Mouse (Mus musculus): ENCODE measurements around the gene Tspoap1. TPM values are rescaled to one million over a fixed set of nuclear protein-coding genes. Genes with fewer than 3 reads are reported as not detected.
A peak's percentile ranks its signal among the peaks of the same experiment; 100 is the strongest.

The Tspoap1 gene
- total RNA-seq, 2 experiments from 2014 or later: 155 to 175 TPM

DNA sequence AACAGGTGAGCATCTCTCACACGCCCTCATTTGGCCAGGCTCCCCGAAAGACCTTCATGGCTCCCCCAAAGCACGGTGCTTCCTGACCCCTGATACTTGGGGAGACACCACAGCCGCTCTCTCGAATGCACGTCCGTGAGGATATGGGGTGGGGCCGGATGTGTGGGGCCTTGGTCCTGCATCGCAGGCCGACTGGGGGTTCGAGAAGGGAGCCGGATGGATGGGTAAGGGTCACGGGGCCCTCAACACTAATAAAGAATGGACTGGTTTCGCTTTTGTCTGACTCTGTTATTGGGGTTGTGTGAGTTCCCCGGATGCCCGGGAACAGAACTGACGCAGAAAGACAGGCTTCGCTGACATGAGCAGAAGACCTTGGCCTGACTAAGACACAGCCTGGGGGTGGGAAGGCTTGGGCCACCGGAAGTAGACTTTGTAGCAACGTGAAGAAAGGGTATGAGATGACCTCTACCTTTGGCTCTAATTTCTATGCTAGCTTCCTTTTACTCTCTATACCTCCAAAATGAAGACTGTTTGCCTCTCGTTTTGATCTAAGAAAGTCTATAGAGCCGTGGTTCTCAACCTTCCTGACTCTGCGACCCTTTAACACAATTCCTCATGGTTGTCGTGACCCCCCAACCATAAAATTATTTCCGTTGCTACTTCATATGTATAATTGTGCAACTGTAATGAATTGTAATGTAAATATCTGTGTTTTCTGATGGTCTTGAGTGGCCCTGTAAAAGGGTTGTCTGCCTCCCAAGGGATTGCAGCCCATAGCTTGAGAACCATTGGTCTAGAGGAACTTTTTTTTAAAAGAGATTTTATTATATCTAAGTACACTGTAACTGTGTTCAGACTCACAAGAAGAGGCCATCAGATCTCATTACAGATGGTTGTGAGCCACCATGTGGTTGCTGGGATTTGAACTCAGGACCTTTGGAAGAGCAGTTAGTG, 3.1 kb upstream of the Tspoap1 start:
- Histone ChIP-seq H3K27ac (no peak overlapping the region), H3K4me3 (no peak overlapping the region; the same call in 1 of the 2 replicates)
- TF ChIP-seq CTCF (conservative IDR thresholded peaks at IDR 0.05): no peak
- no peak for DNase-seq (ENCODE audit: low spot score in 2 of 2)

DNA sequence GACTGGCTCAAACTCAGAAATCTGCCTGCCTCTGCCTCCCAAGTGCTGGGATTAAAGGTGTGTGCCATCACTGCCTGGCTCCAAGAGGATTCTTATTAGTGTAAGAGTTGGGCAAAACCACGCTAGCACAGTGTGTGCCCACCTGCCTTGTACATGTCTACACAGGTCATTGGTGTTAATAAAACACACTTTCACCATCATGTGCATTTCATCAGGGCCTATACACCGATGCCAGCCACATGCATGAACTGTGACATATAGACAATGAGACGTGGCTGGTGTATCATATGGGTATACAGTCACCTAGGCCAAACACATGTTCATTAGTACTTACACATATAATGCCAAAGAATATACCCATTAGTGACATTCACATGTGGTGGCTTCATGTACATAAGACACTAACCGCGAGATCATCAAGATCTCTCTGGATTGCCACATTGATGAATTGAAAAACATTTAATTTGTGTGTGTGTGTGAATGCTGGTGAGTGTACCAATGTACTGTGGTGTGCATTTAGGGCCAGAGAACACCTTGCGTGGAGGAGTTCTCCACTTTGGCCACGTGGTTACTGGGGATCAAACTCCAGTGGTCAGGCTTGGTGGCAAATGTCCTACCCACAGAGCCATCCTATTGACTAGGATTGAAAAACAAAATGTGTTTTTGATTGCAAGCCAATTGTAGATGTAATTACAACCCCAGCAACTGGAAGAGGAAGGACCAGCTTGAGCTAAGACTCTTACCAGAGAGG, 2.0 kb upstream of the Tspoap1 start:
- no peak for TF ChIP-seq CTCF (conservative IDR thresholded peaks at IDR 0.05)
- no peak overlapping the region for H3K4me3 ChIP-seq
- no peak overlapping the region for H3K27ac ChIP-seq
- no peak for DNase-seq (ENCODE audit: low spot score in 2 of 2)

DNA sequence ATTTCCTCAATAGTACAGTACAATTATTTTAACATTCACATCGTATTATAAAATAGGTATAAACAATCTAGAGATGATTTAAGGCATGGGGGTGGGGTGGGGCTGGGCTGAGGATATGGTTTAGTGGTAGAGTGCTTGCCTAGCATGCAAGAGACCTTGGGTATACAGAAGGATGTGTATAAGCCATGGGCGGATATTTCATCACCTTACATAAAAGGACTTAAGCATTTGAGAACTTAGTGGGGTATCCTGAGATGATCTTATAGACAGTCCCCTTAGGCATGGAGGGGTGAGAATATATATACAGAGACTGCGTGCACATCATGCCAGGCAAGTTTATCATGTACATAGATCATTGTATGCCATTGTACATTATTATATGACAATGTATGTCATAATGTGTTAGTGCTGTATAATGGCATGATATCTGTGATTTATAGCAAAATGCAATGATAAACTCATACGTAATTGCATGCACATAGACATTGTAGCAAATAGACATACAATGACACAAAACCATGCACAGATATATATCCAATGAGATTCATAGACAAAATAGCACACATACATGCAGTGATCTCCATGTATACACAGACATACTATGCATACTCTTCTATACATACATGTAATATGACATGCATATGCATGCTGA, 1.3 kb upstream of the Tspoap1 start:
- TF ChIP-seq CTCF (conservative IDR thresholded peaks at IDR 0.05): no peak
- Histone ChIP-seq H3K4me3 (no peak overlapping the region), H3K27ac (peak overlapping the region; percentile 98; the same call in 1 of the 2 replicates)
- no peak for DNase-seq (ENCODE audit: low spot score in 2 of 2)

DNA sequence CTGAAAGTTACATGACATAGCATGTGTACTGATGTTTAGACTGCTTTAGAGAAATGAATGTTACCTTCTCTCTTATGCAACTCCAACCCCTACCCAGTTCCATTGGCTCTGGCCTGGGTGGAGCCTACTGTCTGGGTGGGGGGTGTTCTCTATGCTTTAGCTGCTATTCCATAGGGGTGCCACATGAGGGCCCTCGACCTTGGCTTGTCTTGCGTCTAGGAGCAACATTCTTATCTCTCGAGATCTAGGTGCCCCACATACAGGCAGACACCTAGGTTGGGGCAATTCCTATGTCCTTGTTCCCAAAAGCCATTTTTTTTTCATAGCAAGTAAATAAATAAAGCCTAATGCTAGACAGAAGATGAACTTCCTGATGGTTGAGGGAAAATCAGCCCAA, 734 bp upstream of the Tspoap1 start:
- peak; percentile 74 for TF ChIP-seq CTCF (conservative IDR thresholded peaks at IDR 0.05)
- H3K4me3 ChIP-seq: peak overlapping the region; percentile 67; the same call in 1 of the 2 replicates
- peak overlapping the region; percentile 98 for H3K27ac ChIP-seq
- DNase-seq (ENCODE audit: low spot score in 2 of 2): peak; percentile 57 to 65

DNA sequence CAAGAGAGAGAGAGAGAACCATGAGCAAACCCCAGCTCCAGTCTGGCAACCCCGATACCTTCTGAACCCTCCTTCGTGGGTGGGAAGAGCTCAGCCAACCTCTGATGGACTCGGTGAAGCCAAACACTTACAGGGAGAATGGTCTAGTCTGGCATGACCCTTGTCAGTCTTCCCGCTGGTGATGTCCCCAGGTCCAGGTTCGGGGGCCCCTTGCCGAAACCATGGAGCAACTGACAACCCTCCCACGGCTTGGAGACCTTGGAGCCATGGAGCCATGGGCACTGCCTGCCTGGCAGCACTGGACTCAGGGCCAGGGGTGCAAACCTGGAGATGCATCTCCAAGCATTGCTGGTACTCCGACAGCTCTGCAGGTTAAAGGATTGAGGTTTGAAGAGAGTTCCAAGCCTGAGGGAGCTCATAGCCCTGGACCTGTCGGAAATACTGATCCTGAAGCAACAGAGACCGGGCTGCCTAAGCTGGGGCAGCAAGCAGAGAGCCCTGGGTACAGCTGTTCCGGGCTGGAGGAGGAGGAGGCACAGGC, 910 bp downstream of the Tspoap1 start:
- Histone ChIP-seq H3K4me3 (peak overlapping the region; percentile 67), H3K27ac (peak overlapping the region; percentile 98)
- DNase-seq (ENCODE audit: low spot score in 2 of 2): no peak
- TF ChIP-seq CTCF (conservative IDR thresholded peaks at IDR 0.05): no peak

DNA sequence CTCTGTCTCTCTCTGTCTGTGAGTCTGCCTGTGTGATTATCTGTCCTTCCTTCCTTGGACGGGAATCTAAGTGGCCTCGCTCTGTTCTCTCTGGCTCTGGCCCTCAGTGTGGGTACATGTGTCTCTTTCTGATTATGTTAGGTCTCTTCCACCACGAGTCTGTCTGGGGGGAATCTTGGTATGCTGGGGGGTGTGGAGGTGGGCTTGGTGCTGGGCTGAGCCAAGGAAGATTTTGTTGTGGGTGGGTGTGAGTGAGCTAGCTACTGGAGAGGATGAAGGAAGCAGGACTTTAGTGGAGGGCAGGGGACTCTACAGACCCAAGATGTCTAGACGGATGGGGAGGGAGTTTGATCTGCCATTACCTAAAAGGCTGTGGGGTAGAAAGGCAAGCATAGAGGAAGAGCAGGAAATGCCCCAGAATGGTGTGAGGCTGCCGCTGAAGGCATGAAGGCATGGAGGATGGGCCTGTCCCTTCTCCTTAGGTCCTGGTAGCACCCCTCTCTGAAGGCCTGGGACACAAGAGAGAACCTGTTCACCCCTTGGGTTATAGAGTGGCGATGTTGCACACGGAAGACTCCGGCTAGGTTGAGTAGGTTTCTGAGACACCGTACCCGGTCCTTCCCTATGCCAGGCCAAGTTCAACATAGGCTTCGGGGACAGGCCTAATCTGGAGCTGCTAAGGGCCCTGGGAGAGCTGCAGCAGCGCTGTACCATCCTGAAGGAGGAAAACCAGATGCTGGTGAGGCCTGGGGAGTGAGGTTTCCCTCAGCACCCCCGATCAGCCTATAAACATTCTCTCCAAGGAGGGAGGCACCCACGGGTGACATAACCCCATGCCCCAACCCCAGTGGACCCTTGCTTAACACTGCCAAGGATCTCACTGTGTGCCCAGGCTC, 1.7 kb downstream of the Tspoap1 start:
- TF ChIP-seq CTCF (conservative IDR thresholded peaks at IDR 0.05): no peak
- Histone ChIP-seq H3K27ac (peak overlapping the region; percentile 98), H3K4me3 (peak overlapping the region; percentile 67)
- DNase-seq (ENCODE audit: low spot score in 2 of 2): no peak

DNA sequence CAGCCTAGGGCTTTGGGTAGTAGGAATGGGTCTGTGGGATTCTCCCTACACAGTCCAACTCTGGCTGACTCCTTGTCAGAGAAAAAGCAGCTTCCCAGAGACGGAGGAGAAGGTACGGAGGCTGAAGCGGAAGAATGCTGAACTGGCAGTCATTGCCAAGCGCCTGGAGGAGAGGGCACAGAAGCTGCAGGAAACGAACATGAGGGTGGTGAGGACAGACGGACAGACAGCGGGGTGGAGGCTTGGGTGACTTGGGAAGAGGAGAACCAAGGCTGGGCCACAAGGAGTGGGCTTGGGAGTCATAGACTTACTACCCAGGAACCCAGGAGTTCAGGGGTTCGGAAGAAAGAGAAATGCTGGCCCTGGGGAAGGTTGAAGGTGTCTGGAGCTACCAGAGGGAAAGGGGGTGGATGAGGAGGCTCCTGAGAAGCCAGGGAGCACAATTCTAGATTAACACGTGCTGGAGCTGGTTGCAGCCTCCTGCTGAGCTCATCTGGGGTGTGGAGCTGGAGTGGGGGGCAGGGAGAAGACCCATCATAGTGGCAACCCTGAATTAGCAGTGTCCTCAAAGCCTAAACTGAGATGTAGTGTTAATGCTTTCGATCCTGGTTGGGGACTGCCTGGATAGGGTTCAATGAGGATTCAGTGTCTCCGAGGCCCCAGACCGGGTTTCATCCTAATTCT, 2.5 kb downstream of the Tspoap1 start:
- Histone ChIP-seq H3K27ac (peak overlapping the region; percentile 98), H3K4me3 (peak overlapping the region; percentile 67)
- no peak for DNase-seq (ENCODE audit: low spot score in 2 of 2)
- no peak for TF ChIP-seq CTCF (conservative IDR thresholded peaks at IDR 0.05)

DNA sequence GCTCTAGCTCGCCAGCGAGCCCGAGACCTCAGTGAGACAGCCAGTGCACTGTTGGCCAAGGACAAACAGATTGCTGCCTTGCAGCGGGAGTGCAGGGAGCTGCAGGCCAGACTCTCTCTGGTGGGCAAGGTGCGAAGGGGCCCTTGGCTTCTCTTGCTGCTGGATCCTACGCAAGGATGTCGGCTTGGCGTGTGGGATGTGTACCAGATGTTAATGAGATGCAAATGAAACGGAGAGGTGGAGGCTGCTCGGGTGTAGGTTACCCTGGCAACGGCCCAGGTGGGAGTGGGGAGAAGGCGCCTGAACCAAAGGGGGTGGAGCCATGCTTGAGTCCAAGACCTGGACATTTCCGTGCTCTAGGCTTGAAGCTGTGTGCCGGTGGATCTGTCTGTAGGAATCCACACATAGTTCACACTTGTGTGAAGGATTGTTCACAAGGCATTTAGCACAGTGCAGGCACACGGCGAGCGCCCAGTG, 3.2 kb downstream of the Tspoap1 start:
- Histone ChIP-seq H3K27ac (peak overlapping the region; percentile 98), H3K4me3 (peak overlapping the region; percentile 67)
- TF ChIP-seq CTCF (conservative IDR thresholded peaks at IDR 0.05): no peak
- DNase-seq (ENCODE audit: low spot score in 2 of 2): peak; percentile 60 to 67

DNA sequence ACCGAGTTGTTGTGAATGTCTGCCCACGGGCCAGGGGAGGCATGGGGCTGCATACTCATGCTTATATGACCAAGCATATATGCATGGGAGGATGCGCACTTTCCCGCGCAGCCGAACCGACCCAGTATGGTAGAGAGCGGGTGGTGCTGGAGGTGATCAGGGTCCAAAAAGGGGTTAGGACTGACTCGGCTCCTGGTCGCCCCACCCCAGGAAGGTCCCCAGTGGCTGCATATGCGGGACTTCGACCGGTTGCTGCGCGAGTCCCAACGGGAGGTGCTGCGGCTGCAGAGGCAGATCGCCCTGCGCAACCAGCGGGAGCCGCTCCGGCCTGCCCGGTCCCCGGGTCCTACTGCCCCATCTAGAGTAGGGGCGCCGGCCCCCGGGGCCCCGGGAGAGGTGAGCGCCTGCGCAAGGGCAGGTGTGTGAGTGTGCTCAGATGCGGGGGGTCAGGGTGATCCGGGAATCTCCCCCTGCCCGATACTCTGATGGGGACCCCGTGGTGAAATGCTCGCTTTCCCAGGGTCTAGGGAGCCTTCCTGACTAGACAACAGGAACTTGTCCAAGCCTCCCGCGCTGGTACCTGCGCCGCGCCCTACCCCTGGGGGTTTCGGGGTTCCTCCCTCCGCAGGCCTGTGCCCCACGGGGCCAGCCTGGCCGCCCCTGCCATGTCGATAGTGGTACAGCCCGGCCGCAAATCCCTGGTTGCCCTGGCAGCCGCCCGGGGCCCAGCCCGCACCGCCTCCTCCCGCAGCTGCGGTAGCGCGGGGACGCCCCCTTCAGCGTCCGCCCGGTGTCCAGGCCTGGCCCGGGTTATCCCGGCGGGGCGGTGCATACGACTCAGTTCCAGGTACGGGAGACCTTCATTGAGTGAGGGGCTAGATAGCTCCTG, 3.9 kb downstream of the Tspoap1 start:
- DNase-seq (ENCODE audit: low spot score in 2 of 2): peak; percentile 52 to 54
- TF ChIP-seq CTCF (conservative IDR thresholded peaks at IDR 0.05): no peak
- Histone ChIP-seq H3K27ac (peak overlapping the region; percentile 98), H3K4me3 (peak overlapping the region; percentile 67)

DNA sequence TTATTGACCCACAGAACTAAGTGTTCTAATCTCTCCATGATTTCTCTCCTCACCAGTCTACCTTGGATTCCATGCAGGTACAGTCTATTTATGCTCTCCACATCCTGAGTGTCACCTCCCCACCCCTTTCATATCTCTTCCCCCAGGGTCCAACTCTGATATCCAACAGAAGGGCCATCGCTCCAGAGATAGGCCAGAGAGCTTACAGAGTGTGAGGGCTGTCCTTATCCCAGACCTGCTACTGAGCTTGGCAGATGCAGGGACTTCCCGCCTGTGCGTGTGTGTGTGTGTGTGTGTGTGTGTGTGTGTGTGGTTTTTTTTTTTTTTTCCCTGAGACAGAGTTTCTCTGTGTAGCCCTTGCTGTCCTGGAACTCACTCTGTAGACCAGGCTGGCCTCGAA, 8.4 kb downstream of the Tspoap1 start:
- DNase-seq (ENCODE audit: low spot score in 2 of 2): no peak
- Histone ChIP-seq H3K27ac (no peak overlapping the region), H3K4me3 (no peak overlapping the region)
- no peak for TF ChIP-seq CTCF (conservative IDR thresholded peaks at IDR 0.05)
